In genomic region chr1:144197684-144198083, GRCm38 (mm10) we compare ENCODE assay signal across 9 mouse cellular contexts. TPM values are rescaled to one million over a fixed set of nuclear protein-coding genes. Genes with fewer than 3 reads are reported as not detected.
A peak's percentile ranks its signal among the peaks of the same experiment; 100 is the strongest.
DNase-seq lines count a peak whose midpoint lies in the region; ATAC-seq and TF ChIP-seq lines count a peak whose summit lies in the region.
"Had no signal": no experiment of that assay in that cellular context is flagged by ENCODE, and none has a peak within 500 bp of the region (broad histone marks: within the 10 kb centered on the region; RNA-seq: fewer than 3 reads in every experiment).

No protein-coding gene starts in this region.

- intact Hi-C loops in left cerebral cortex, postnatal 14 days (cut with DNase I): loop anchor here (5.0 kb wide), 1 partner anchor 395 kb away; no protein-coding TSS in a partner anchor

- no peak overlapping the region for H3K9ac ChIP-seq in kidney, embryonic 15.5 days
- H3K9ac ChIP-seq in neural tube, embryonic 14.5 days (replicated peaks; ENCODE audit: low read depth, low read length): no peak overlapping the region
- H3K9ac ChIP-seq: heart, embryonic 13.5 days had no signal

- no peaks in the 10 kb centered on the region for H3K27me3 ChIP-seq in kidney, embryonic 15.5 days
- H3K27me3 ChIP-seq in E14TG2a.4 (ENCODE audit: insufficient read depth, low read length): no peaks in the 10 kb centered on the region
- no peaks in the 10 kb centered on the region for H3K27me3 ChIP-seq in embryonic facial prominence, embryonic 10.5 days (replicated peaks; ENCODE audit: low read depth, poor library complexity, severe bottlenecking)
- H3K27me3 ChIP-seq in neural tube, embryonic 14.5 days (ENCODE audit: control insufficient read depth, insufficient read depth, low read length): no peaks in the 10 kb centered on the region
- H3K27me3 ChIP-seq: heart, embryonic 13.5 days had no signal

- peak; percentile 44 for DNase-seq in kidney, postnatal 10 days
- peak; percentile 62 for DNase-seq in adipocyte (ENCODE audit: low spot score)
- DNase-seq in embryonic facial prominence, embryonic 10.5 days (ENCODE audit: low spot score): peak; percentile 47
- DNase-seq in left cerebral cortex, postnatal 14 days (ENCODE audit: low spot score in 2 of 2): peak; percentile 49 to 75
- no peak for DNase-seq in ovary, adult 18-20 months (ENCODE audit: low spot score)

- peak; percentile 69 for TF ChIP-seq CTCF in E14TG2a.4 (conservative IDR thresholded peaks at IDR 0.05; ENCODE audit: low read length)

- H3K4me2 ChIP-seq in kidney, embryonic 15.5 days: no peak overlapping the region
- no peak overlapping the region for H3K4me2 ChIP-seq in neural tube, embryonic 14.5 days (ENCODE audit: low read depth, low read length)
- H3K4me2 ChIP-seq: heart, embryonic 13.5 days had no signal

- H3K4me1 ChIP-seq in kidney, embryonic 15.5 days: no peaks in the 10 kb centered on the region
- no peaks in the 10 kb centered on the region for H3K4me1 ChIP-seq in E14TG2a.4 (replicated peaks; ENCODE audit: low read depth, low read length)
- H3K4me1 ChIP-seq in embryonic facial prominence, embryonic 10.5 days: no peaks in the 10 kb centered on the region
- H3K4me1 ChIP-seq in neural tube, embryonic 14.5 days (ENCODE audit: control insufficient read depth, insufficient read depth, low read length): no peaks in the 10 kb centered on the region
- H3K4me1 ChIP-seq: heart, embryonic 13.5 days had no signal

- ATAC-seq in kidney, embryonic 15.5 days (replicated peaks; ENCODE audit: low FRiP score): no peak
- peak; percentile 41; the same call in 1 of the 2 replicates for ATAC-seq in neural tube, embryonic 14.5 days (ENCODE audit: low read depth)

- no peaks in the 10 kb centered on the region for H3K9me3 ChIP-seq in kidney, embryonic 15.5 days (replicated peaks)
- no peaks in the 10 kb centered on the region for H3K9me3 ChIP-seq in E14TG2a.4 (ENCODE audit: low read length)
- no peaks in the 10 kb centered on the region for H3K9me3 ChIP-seq in embryonic facial prominence, embryonic 10.5 days
- no peaks in the 10 kb centered on the region for H3K9me3 ChIP-seq in neural tube, embryonic 14.5 days (ENCODE audit: control insufficient read depth, low read length)
- H3K9me3 ChIP-seq: heart, embryonic 13.5 days had no signal

- no peak overlapping the region for H3K27ac ChIP-seq in kidney, embryonic 15.5 days
- no peak overlapping the region for H3K27ac ChIP-seq in embryonic facial prominence, embryonic 10.5 days (replicated peaks)
- H3K27ac ChIP-seq in neural tube, embryonic 14.5 days (ENCODE audit: low read depth, low read length): no peak overlapping the region
- H3K27ac ChIP-seq: heart, embryonic 13.5 days had no signal

- H3K4me3 ChIP-seq in kidney, embryonic 15.5 days (replicated peaks): no peak overlapping the region
- H3K4me3 ChIP-seq in E14TG2a.4 (replicated peaks; ENCODE audit: low read length): no peak overlapping the region
- H3K4me3 ChIP-seq in embryonic facial prominence, embryonic 10.5 days: no peak overlapping the region
- no peak overlapping the region for H3K4me3 ChIP-seq in neural tube, embryonic 14.5 days (ENCODE audit: low read depth, low read length)
- H3K4me3 ChIP-seq: heart, embryonic 13.5 days had no signal

- H3K36me3 ChIP-seq in kidney, embryonic 15.5 days: no peaks in the 10 kb centered on the region
- H3K36me3 ChIP-seq in E14TG2a.4 (ENCODE audit: insufficient read depth, low read length): no peaks in the 10 kb centered on the region
- H3K36me3 ChIP-seq in embryonic facial prominence, embryonic 10.5 days (replicated peaks): no peaks in the 10 kb centered on the region
- H3K36me3 ChIP-seq in neural tube, embryonic 14.5 days (ENCODE audit: control insufficient read depth, insufficient read depth, low read length): no peaks in the 10 kb centered on the region
- H3K36me3 ChIP-seq: heart, embryonic 13.5 days had no signal

- WGBS in kidney, embryonic 15.5 days: 29% methylated on average over 3 of the region's 3 CpGs
- WGBS in embryonic facial prominence, embryonic 10.5 days: 31% methylated on average over 3 of the region's 3 CpGs
- WGBS in neural tube, embryonic 14.5 days: 24% methylated on average over 3 of the region's 3 CpGs

RNA-seq across cellular contexts. Expression of gene Rgs13, which starts 20.5 kb away (rescaled TPM):
- polyA plus RNA-seq in kidney, embryonic 15.5 days (2015; fragmentation: Nextera tagmentation; extraction: Ambion mirVana): not detected in 2 replicates
- polyA plus RNA-seq in embryonic facial prominence, embryonic 10.5 days (2016; fragmentation: Nextera tagmentation; extraction: Ambion mirVana): 0.10 and 0.47 TPM in 2 replicates
- 1 to 10 TPM; 1.9 to 2.0 TPM for total RNA-seq in left cerebral cortex, postnatal 14 days (2021)
- polyA plus RNA-seq in neural tube, embryonic 14.5 days (2014; fragmentation: Nextera tagmentation; extraction: Ambion mirVana): 0.23 and 0.40 TPM in 2 replicates
- polyA plus RNA-seq: heart, embryonic 13.5 days had no signal

RNA-seq across cellular contexts. Expression of gene Rgs1, which starts 51.4 kb away (rescaled TPM):
- polyA plus RNA-seq in kidney, embryonic 15.5 days (2015; fragmentation: Nextera tagmentation; extraction: Ambion mirVana): 0.35 TPM in 1 of 2 replicates, not detected in the other
- polyA plus RNA-seq in embryonic facial prominence, embryonic 10.5 days (2016; fragmentation: Nextera tagmentation; extraction: Ambion mirVana): not detected in 2 replicates
- under 1 TPM in 1 of 2 experiments, not detected in 1; 0.62 TPM for total RNA-seq in left cerebral cortex, postnatal 14 days (2021)
- polyA plus RNA-seq in neural tube, embryonic 14.5 days (2014; fragmentation: Nextera tagmentation; extraction: Ambion mirVana): not detected in 2 replicates
- polyA plus RNA-seq: heart, embryonic 13.5 days had no signal
